Mouse (Mus musculus) embryonic facial prominence, embryonic 12.5 days (tissue): ENCODE data around the gene Pcnx. TPM values are rescaled to one million over a fixed set of nuclear protein-coding genes. Genes with fewer than 3 reads are reported as not detected.
"Not testable (repeated sequence)": the region's sequence is repeated elsewhere in the genome, so short reads cannot be mapped to it uniquely, and the experiment has no call there.

ENCODE experiments used
- ATAC-seq: fragments of 200-750 bp; cut with Nextera tagmentation; 2 replicates; pipeline ENCODE4 v1.8.0; 2017; ENCODE audit not compliant: insufficient number of reproducible peaks, insufficient read depth, low FRiP score, low TSS enrichment
- H3K27ac ChIP-seq: fragments of 300-500 bp; sonication (generic); 2 replicates; pipeline ENCODE4 v1.5.1; 2016; ENCODE audit warnings: mild to moderate bottlenecking
- H3K27me3 ChIP-seq: fragments of 300-500 bp; sonication (generic); 2 replicates; pipeline ENCODE4 v1.6.1; 2016; ENCODE audit warnings: mild to moderate bottlenecking, moderate library complexity
- H3K36me3 ChIP-seq: fragments of 300-500 bp; sonication (generic); 2 replicates; pipeline ENCODE4 v1.6.1; 2016; ENCODE audit warnings: mild to moderate bottlenecking
- H3K4me1 ChIP-seq: fragments of 300-500 bp; sonication (generic); 2 replicates; pipeline ENCODE4 v1.6.1; 2016
- H3K4me2 ChIP-seq: fragments of 300-500 bp; sonication (generic); replicated peaks from 2 replicates; pipeline ENCODE4 v1.6.1; 2016; ENCODE audit warnings: mild to moderate bottlenecking, moderate library complexity
- H3K4me3 ChIP-seq: fragments of 300-500 bp; sonication (generic); 2 replicates; pipeline ENCODE4 v1.5.1; 2016; ENCODE audit warnings: mild to moderate bottlenecking
- H3K9ac ChIP-seq: fragments of 300-500 bp; sonication (generic); 2 replicates; pipeline ENCODE4 v1.6.1; 2016; ENCODE audit warnings: mild to moderate bottlenecking, moderate library complexity
- H3K9me3 ChIP-seq: fragments of 300-500 bp; sonication (generic); 2 replicates; pipeline ENCODE4 v1.6.1; 2016; ENCODE audit warnings: mild to moderate bottlenecking, moderate library complexity
- WGBS: fragments of 180-500 bp; shearing (Covaris S2); methylation state at CpG from one replicate; pipeline ENCODE4 v1.1.7; 2016; 5-methylcytosine and 5-hydroxymethylcytosine counted together
- polyA plus RNA-seq: library from polyadenylated mRNA; unstranded; fragments of >200 nt; fragmentation: Nextera tagmentation; extraction: Ambion mirVana; gene quantifications from 2 replicates; pipeline ENCODE4 v1.2.1, GENCODE M21; 2016

Pcnx gene
- polyA plus RNA-seq, 1 experiment from 2014 or later, result 12.6 TPM

DNA sequence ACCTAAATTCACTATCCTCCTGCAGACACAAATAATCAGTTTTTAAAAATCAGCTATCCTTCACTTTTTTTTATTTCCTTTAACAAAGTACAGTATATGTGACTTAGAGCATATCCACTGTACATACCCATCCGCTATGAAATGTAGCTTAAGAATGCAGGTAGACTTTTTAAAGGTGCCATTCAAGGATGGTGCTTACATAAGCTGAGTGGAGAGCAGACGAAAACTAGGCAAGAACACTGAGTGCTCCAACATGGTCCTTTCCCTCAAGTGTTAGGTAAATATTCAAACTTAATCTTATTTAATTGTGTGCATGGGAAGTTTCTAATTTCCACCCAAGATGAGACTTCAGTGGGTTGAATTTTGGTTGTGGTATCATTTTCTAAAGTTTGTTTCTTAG lies 119.5 kb downstream of the Pcnx start:
- H3K36me3 ChIP-seq, result peaks cover 64% of the 10 kb centered on the region
- H3K4me2 ChIP-seq, result no peak overlapping the region
- ATAC-seq, result no peak
- no peak overlapping the region for H3K27ac ChIP-seq
- no peaks in the 10 kb centered on the region for H3K9me3 ChIP-seq
- H3K27me3 ChIP-seq, result no peaks in the 10 kb centered on the region
- H3K4me3 ChIP-seq, result no peak overlapping the region
- WGBS, result 90% methylated on average over 2 of the region's 2 CpGs
- no peak overlapping the region for H3K9ac ChIP-seq
- H3K4me1 ChIP-seq, result no peaks in the 10 kb centered on the region

DNA sequence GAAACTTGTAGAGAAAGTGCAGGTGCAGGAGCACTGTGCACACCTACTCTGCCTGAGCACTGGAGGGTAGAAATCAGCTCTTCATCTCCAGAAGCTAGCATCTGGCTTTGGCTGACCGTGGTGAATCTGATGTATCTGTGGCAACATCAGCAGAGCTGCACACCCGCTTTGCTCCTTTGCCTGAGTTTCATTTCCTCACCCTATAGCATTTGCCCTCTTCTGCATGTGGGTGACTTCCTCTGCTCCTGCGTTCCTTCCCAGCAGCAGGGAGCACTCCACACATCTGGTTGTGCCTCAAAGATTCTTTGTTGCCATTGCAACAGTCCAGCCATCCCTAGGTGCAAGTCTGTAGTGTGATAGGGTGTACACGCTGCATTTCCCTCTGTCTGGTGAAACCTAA lies 132.3 kb downstream of the Pcnx start:
- Histone ChIP-seq H3K27me3 (no peaks in the 10 kb centered on the region), H3K4me1 (no peaks in the 10 kb centered on the region), H3K9ac (no peak overlapping the region), H3K4me2 (no peak overlapping the region), H3K27ac (no peak overlapping the region), H3K9me3 (no peaks in the 10 kb centered on the region), H3K36me3 (peaks cover 78% of the 10 kb centered on the region), H3K4me3 (no peak overlapping the region)
- no peak for ATAC-seq
- 88% methylated on average over 4 of the region's 4 CpGs for whole genome bisulfite sequencing

- Histone ChIP-seq H3K27ac (no peak overlapping the region), H3K27me3 (no peaks in the 10 kb centered on the region), H3K36me3 (peaks cover 73% of the 10 kb centered on the region), H3K4me3 (no peak overlapping the region), H3K9ac (no peak overlapping the region), H3K4me2 (no peak overlapping the region), H3K9me3 (no peaks in the 10 kb centered on the region), H3K4me1 (no peaks in the 10 kb centered on the region)
- no peak for ATAC-seq
- WGBS, result 86% methylated on average over 6 of the region's 6 CpGs
Measured at GRCm38 (mm10) chr12:81992996-81993395, 133.2 kb downstream of the Pcnx start.

DNA sequence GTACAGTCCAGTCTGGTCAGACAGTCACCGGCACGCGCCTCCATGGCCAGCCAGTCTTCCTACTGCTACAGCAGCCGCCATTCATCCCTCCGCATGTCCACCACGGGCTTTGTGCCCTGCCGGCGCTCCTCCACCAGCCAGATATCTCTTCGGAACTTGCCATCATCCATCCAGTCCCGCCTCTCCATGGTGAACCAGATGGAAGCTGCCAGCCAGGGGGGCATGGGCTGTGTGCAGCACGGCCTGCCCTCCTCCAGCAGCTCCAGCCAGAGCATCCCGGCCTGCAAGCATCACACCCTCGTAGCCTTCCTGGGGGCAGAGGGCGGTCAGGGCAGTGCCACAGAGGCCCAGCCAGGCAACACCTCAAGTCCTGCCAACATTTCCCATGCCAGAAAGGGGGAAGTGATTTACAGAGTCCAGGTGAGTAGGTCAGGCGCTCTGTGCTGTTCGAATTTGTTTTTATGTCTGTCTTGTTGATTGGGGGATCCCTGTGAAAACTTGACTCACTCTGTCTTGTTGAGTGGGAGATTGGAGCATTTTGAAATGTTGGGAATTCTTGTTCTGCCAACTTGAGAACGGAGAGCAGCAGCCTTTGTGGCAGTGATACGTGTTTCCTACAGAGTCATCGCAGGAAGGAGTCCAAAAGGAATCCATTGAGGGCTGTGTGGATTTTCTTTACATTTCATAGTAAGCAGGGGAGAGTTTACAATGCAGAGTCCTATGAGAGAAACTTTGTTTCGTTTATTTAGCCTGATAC lies 135.3 kb downstream of the Pcnx start:
- no peak overlapping the region for H3K9ac ChIP-seq

GRCm38 (mm10) chr12:81996679-81997362 lies 137.0 kb downstream of the Pcnx start:
- no peak overlapping the region for H3K9ac ChIP-seq
- H3K27me3 ChIP-seq, result no peaks in the 10 kb centered on the region
- H3K4me1 ChIP-seq, result no peaks in the 10 kb centered on the region
- H3K4me2 ChIP-seq, result no peak overlapping the region
- H3K36me3 ChIP-seq, result peaks cover 44% of the 10 kb centered on the region
- WGBS, result 84% methylated on average over 14 of the region's 14 CpGs
- H3K4me3 ChIP-seq, result no peak overlapping the region
- no peak overlapping the region for H3K27ac ChIP-seq
- H3K9me3 ChIP-seq, result no peaks in the 10 kb centered on the region
- no peak for ATAC-seq

More for the DNA sequence above, 135.3 kb downstream of the Pcnx start:
- Histone ChIP-seq H3K4me3 (no peak overlapping the region), H3K27ac (no peak overlapping the region), H3K4me2 (no peak overlapping the region), H3K9me3 (no peaks in the 10 kb centered on the region), H3K4me1 (no peaks in the 10 kb centered on the region), H3K27me3 (no peaks in the 10 kb centered on the region), H3K36me3 (peaks cover 58% of the 10 kb centered on the region)
- 89% methylated on average over 20 of the region's 20 CpGs for WGBS
- no peak for ATAC-seq

DNA sequence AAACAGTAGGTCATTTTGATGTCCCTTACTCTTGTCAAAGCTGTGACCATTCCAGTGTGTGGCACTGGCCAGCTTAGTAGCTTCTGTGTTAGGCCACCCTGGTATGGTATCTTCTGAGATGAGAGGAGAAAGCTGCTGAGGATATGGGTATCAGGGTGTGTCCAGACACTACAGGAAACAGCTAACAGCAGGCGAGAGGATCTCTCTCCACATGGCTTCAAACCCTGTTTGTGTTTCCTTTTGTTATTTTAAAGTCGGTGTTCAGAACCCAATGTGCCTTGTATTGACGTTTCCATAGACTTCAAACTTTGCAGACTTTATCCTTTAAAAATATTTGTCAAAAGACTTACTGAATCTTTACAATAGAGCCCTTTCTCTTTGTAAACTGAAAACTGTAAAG lies 137.7 kb downstream of the Pcnx start:
- peaks cover 38% of the 10 kb centered on the region for H3K36me3 ChIP-seq
- no peak overlapping the region for H3K4me3 ChIP-seq
- H3K27me3 ChIP-seq, result no peaks in the 10 kb centered on the region
- no peak overlapping the region for H3K9ac ChIP-seq
- no peaks in the 10 kb centered on the region for H3K9me3 ChIP-seq
- H3K27ac ChIP-seq, result no peak overlapping the region
- no peaks in the 10 kb centered on the region for H3K4me1 ChIP-seq
- H3K4me2 ChIP-seq, result no peak overlapping the region
- ATAC-seq, result no peak
- WGBS, result 51% methylated on average over 3 of the region's 3 CpGs

DNA sequence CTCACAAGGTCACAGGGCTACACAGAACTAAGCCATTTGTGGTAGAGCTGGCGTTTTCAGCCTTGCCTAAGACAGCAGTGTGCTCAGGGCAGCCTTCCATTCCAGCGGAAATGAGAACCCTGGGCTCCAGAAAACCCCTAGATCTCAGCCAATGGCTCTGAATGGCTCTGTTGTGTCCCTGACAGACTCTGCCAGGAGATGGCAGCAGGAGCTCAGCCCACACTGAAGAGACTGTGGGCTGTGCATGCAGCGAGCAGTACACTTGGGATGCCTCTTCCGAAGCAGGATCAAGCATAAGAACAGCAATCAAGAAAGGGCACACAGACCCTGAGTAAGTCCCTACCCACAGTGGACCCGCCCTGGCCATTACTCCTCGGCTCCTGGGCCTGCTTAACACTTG lies 142.9 kb downstream of the Pcnx start:
- not testable (repeated sequence) for H3K4me1 ChIP-seq, H3K9ac ChIP-seq, H3K27me3 ChIP-seq, H3K36me3 ChIP-seq, H3K4me2 ChIP-seq, H3K4me3 ChIP-seq, H3K27ac ChIP-seq, H3K9me3 ChIP-seq
- ATAC-seq, result peak; percentile 88
- no CpG with 5 or more reads among the region's 6 CpGs for WGBS

DNA sequence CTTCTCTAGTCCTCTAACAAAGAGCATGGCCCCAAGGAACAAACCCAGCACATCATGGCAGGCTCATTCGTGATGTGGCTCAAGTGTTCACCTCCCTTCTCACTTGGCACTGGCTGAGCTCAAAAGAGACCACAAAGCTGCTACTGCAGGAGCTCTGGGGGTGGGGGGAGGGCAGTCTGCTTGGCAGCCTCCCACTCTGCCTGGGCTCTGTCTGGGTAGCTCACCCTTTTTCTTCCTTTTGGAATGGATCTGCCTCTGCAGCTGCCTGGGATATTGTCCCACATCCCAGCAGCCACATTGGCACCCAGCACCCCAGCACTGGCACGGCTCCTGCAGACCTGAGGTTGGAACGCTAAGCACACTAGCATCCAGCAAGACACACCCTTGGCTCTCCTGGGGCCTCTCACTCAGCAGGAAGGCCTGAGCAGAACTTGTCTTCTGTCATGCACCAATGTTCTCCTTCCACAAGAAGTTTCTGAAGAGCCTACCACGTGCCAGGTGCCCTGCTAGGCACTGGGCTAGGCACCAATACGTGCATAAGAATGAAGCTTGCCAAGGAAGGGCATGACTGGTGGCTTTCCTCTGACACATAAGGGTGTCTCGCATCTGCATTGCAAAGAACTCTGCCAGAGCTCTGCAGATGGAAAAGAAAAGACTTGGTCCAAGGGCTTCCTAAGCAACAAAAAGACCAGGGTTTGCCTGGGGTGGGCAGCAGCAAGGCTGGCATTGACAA lies 166.2 kb downstream of the Pcnx start:
- not testable (repeated sequence) for H3K27me3 ChIP-seq, H3K4me2 ChIP-seq, H3K9me3 ChIP-seq, H3K36me3 ChIP-seq, H3K4me3 ChIP-seq, H3K4me1 ChIP-seq, ATAC-seq, H3K27ac ChIP-seq, H3K9ac ChIP-seq
- no CpG with 5 or more reads among the region's 6 CpGs for WGBS

- H3K9ac ChIP-seq, H3K4me2 ChIP-seq, H3K27me3 ChIP-seq, H3K36me3 ChIP-seq, H3K27ac ChIP-seq, H3K4me3 ChIP-seq, H3K4me1 ChIP-seq, H3K9me3 ChIP-seq: not testable (repeated sequence)
- WGBS, result no CpG with 5 or more reads among the region's 6 CpGs
- ATAC-seq, result peak; percentile 67
Measured at GRCm38 (mm10) chr12:82033524-82033923, 173.7 kb downstream of the Pcnx start.

GRCm38 (mm10) chr12:82033973-82034372 lies 174.2 kb downstream of the Pcnx start:
- H3K36me3 ChIP-seq, H3K9ac ChIP-seq, H3K9me3 ChIP-seq, H3K27me3 ChIP-seq, H3K4me1 ChIP-seq, H3K27ac ChIP-seq, H3K4me3 ChIP-seq, H3K4me2 ChIP-seq: not testable (repeated sequence)
- ATAC-seq, result peak; percentile 64
- no CpG with 5 or more reads among the region's 6 CpGs for WGBS

GRCm38 (mm10) chr12:82044078-82044477 lies 184.3 kb downstream of the Pcnx start:
- not testable (repeated sequence) for ATAC-seq, H3K4me3 ChIP-seq, H3K9ac ChIP-seq, H3K27ac ChIP-seq, H3K4me1 ChIP-seq, H3K9me3 ChIP-seq, H3K36me3 ChIP-seq, H3K27me3 ChIP-seq, H3K4me2 ChIP-seq
- no CpG with 5 or more reads among the region's 4 CpGs for WGBS
